Mouse (Mus musculus): ENCODE results near the gene Olfr1189. TPM values are rescaled to one million over a fixed set of nuclear protein-coding genes. Genes with fewer than 3 reads are reported as not detected.

The Olfr1189 gene
- not detected for polyA plus RNA-seq (2014; fragmentation: Illumina TruSeq; extraction: RNeasy Lipid Tissue Mini Kit (QIAGEN cat#74804); ENCODE audit: low read depth, low replicate concordance)

DNA sequence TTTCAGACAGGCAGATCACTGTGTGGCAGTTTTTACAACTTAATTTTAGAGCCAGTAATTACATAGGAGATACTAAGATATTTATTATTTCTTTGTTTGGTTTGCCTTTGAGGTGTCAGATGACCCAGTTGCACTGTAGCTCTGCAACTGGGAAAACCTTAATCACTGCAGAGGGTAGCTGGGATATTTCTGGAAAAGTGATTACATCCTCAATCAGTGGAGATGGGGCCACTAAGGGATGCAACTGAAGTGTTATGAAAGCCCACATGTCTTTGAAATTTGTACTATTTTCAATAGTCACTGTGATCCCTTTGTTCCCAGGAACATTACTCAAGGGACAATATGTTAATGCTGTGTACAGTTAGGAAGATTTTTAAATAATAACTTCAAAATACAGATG, at the start of gene Olfr1189:
Gene Olfr1189 (plus strand): TSS at position 301 of the 400 bp plus-strand sequence.

DNA sequence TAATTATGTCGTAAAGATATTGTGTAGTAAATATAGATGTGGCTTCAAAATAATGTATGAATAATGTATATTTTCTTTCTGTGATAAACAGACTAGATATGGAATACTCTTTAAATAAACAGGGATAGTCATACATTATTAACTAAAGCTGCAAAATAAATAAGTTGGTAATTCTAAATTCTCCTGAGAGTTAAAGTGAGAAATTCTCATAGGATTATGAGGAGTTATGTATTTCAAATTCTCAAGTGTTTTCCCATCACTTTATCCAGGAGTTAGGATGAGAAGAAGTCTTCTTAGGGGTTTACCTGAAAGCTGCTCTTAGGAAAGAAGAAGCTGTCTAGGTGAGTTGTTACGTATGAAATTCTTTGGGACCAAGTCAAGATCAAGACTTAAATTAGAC, 29.6 kb upstream of the Olfr1189 start, which contains the start of gene Olfr1188:
Gene Olfr1188 (plus strand): TSS at position 301 of the 400 bp plus-strand sequence.

DNA sequence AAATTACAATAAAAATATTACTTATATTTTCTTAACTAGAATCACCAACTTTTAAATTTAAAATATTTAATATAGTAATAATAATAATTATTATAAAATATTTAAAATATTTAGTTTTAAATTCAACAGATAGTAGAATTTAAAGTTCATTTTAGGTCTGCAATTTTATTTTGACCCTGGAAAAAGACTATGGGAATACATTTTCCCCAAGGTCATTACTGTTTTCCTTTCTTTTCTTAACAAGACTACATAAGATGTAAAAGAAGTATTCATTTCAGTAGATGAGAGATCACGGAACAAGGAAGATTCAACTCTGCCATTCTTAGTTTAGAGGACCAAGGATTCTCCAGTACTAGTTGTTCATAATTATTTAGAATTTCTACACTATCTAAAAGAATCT, 54.0 kb downstream of the Olfr1189 start, which contains the start of gene Olfr1191-ps1:
Gene Olfr1191-ps1 (plus strand): TSS at position 301 of the 400 bp plus-strand sequence.

Other genes with a start within 250 kb of the Olfr1189 start
- not detected for gene Olfr1176, start 249.7 kb upstream of the Olfr1189 start, polyA plus RNA-seq (2014; fragmentation: Illumina TruSeq; extraction: RNeasy Lipid Tissue Mini Kit (QIAGEN cat#74804); ENCODE audit: low read depth, low replicate concordance)
- gene Olfr1177-ps, start 240.0 kb upstream of the Olfr1189 start, polyA plus RNA-seq (2014; fragmentation: Illumina TruSeq; extraction: RNeasy Lipid Tissue Mini Kit (QIAGEN cat#74804); ENCODE audit: low read depth, low replicate concordance): not detected
- not detected for gene Olfr1178, start 199.4 kb upstream of the Olfr1189 start, polyA plus RNA-seq (2014; fragmentation: Illumina TruSeq; extraction: RNeasy Lipid Tissue Mini Kit (QIAGEN cat#74804); ENCODE audit: low read depth, low replicate concordance)
- gene Olfr1179, start 180.0 kb upstream of the Olfr1189 start, polyA plus RNA-seq (2014; fragmentation: Illumina TruSeq; extraction: RNeasy Lipid Tissue Mini Kit (QIAGEN cat#74804); ENCODE audit: low read depth, low replicate concordance): not detected
- gene Olfr1180, start 167.3 kb upstream of the Olfr1189 start, polyA plus RNA-seq (2014; fragmentation: Illumina TruSeq; extraction: RNeasy Lipid Tissue Mini Kit (QIAGEN cat#74804); ENCODE audit: low read depth, low replicate concordance): not detected
- gene Olfr1181, start 160.3 kb upstream of the Olfr1189 start, polyA plus RNA-seq (2014; fragmentation: Illumina TruSeq; extraction: RNeasy Lipid Tissue Mini Kit (QIAGEN cat#74804); ENCODE audit: low read depth, low replicate concordance): not detected
- not detected for gene Gm13757, start 137.3 kb upstream of the Olfr1189 start, polyA plus RNA-seq (2014; fragmentation: Illumina TruSeq; extraction: RNeasy Lipid Tissue Mini Kit (QIAGEN cat#74804); ENCODE audit: low read depth, low replicate concordance)
- not detected for gene Olfr1183, start 131.6 kb upstream of the Olfr1189 start, polyA plus RNA-seq (2014; fragmentation: Illumina TruSeq; extraction: RNeasy Lipid Tissue Mini Kit (QIAGEN cat#74804); ENCODE audit: low read depth, low replicate concordance)
- gene Olfr1184, start 102.9 kb upstream of the Olfr1189 start, polyA plus RNA-seq (2014; fragmentation: Illumina TruSeq; extraction: RNeasy Lipid Tissue Mini Kit (QIAGEN cat#74804); ENCODE audit: low read depth, low replicate concordance): not detected
- not detected for gene Olfr1185-ps1, start 93.1 kb upstream of the Olfr1189 start, polyA plus RNA-seq (2014; fragmentation: Illumina TruSeq; extraction: RNeasy Lipid Tissue Mini Kit (QIAGEN cat#74804); ENCODE audit: low read depth, low replicate concordance)
- not detected for gene Olfr1186, start 67.9 kb upstream of the Olfr1189 start, polyA plus RNA-seq (2014; fragmentation: Illumina TruSeq; extraction: RNeasy Lipid Tissue Mini Kit (QIAGEN cat#74804); ENCODE audit: low read depth, low replicate concordance)
- not detected for gene Olfr1188, start 29.5 kb upstream of the Olfr1189 start, polyA plus RNA-seq (2014; fragmentation: Illumina TruSeq; extraction: RNeasy Lipid Tissue Mini Kit (QIAGEN cat#74804); ENCODE audit: low read depth, low replicate concordance)
- gene Olfr1191-ps1, start 54.1 kb downstream of the Olfr1189 start, polyA plus RNA-seq (2014; fragmentation: Illumina TruSeq; extraction: RNeasy Lipid Tissue Mini Kit (QIAGEN cat#74804); ENCODE audit: low read depth, low replicate concordance): not detected
- not detected for gene Olfr1192-ps1, start 62.1 kb downstream of the Olfr1189 start, polyA plus RNA-seq (2014; fragmentation: Illumina TruSeq; extraction: RNeasy Lipid Tissue Mini Kit (QIAGEN cat#74804); ENCODE audit: low read depth, low replicate concordance)
- not detected for gene Olfr1193, start 89.2 kb downstream of the Olfr1189 start, polyA plus RNA-seq (2014; fragmentation: Illumina TruSeq; extraction: RNeasy Lipid Tissue Mini Kit (QIAGEN cat#74804); ENCODE audit: low read depth, low replicate concordance)
- not detected for gene Olfr1195, start 102.7 kb downstream of the Olfr1189 start, polyA plus RNA-seq (2014; fragmentation: Illumina TruSeq; extraction: RNeasy Lipid Tissue Mini Kit (QIAGEN cat#74804); ENCODE audit: low read depth, low replicate concordance)
- not detected for gene Olfr1196, start 118.1 kb downstream of the Olfr1189 start, polyA plus RNA-seq (2014; fragmentation: Illumina TruSeq; extraction: RNeasy Lipid Tissue Mini Kit (QIAGEN cat#74804); ENCODE audit: low read depth, low replicate concordance)
- not detected for gene Olfr1197, start 145.9 kb downstream of the Olfr1189 start, polyA plus RNA-seq (2014; fragmentation: Illumina TruSeq; extraction: RNeasy Lipid Tissue Mini Kit (QIAGEN cat#74804); ENCODE audit: low read depth, low replicate concordance)
- gene Olfr1198, start 164.9 kb downstream of the Olfr1189 start, polyA plus RNA-seq (2014; fragmentation: Illumina TruSeq; extraction: RNeasy Lipid Tissue Mini Kit (QIAGEN cat#74804); ENCODE audit: low read depth, low replicate concordance): not detected
- gene Olfr1199, start 174.0 kb downstream of the Olfr1189 start, polyA plus RNA-seq (2014; fragmentation: Illumina TruSeq; extraction: RNeasy Lipid Tissue Mini Kit (QIAGEN cat#74804); ENCODE audit: low read depth, low replicate concordance): not detected
- not detected for gene Olfr1200, start 184.0 kb downstream of the Olfr1189 start, polyA plus RNA-seq (2014; fragmentation: Illumina TruSeq; extraction: RNeasy Lipid Tissue Mini Kit (QIAGEN cat#74804); ENCODE audit: low read depth, low replicate concordance)
- not detected for gene Olfr1201, start 206.6 kb downstream of the Olfr1189 start, polyA plus RNA-seq (2014; fragmentation: Illumina TruSeq; extraction: RNeasy Lipid Tissue Mini Kit (QIAGEN cat#74804); ENCODE audit: low read depth, low replicate concordance)
- gene Olfr1202, start 228.0 kb downstream of the Olfr1189 start, polyA plus RNA-seq (2014; fragmentation: Illumina TruSeq; extraction: RNeasy Lipid Tissue Mini Kit (QIAGEN cat#74804); ENCODE audit: low read depth, low replicate concordance): not detected
- gene Olfr1205, start 243.3 kb downstream of the Olfr1189 start, polyA plus RNA-seq (2014; fragmentation: Illumina TruSeq; extraction: RNeasy Lipid Tissue Mini Kit (QIAGEN cat#74804); ENCODE audit: low read depth, low replicate concordance): not detected